Mouse (Mus musculus) kidney, embryonic 15.5 days (tissue): ENCODE measurements at regions not wholly inside any gene's neighbourhood (a gene's known extent, or its start where the extent isn't known, plus 50 kb on each side); places are given as distances from the start of the nearest gene placed in this dataset.

Source experiments
- ATAC-seq: fragments of 200-750 bp; cut with Nextera tagmentation; replicated peaks from 2 replicates; pipeline ENCODE4 v1.8.0; 2017; ENCODE audit warnings: moderate TSS enrichment; ENCODE audit not compliant: low FRiP score
- H3K27ac ChIP-seq: fragments of 300-500 bp; sonication (generic); 2 replicates; pipeline ENCODE4 v1.5.1; 2015; ENCODE audit warnings: mild to moderate bottlenecking, inconsistent platforms
- H3K27me3 ChIP-seq: fragments of 300-500 bp; sonication (generic); 2 replicates; pipeline ENCODE4 v1.6.1; 2015; ENCODE audit warnings: inconsistent platforms
- H3K36me3 ChIP-seq: fragments of 300-500 bp; sonication (generic); 2 replicates; pipeline ENCODE4 v1.6.1; 2015; ENCODE audit warnings: inconsistent platforms
- H3K4me1 ChIP-seq: fragments of 300-500 bp; sonication (generic); 2 replicates; pipeline ENCODE4 v1.6.1; 2015; ENCODE audit warnings: inconsistent platforms
- H3K4me2 ChIP-seq: fragments of 300-500 bp; sonication (generic); 2 replicates; pipeline ENCODE4 v1.6.1; 2015; ENCODE audit warnings: moderate library complexity, mild to moderate bottlenecking, inconsistent platforms
- H3K4me3 ChIP-seq: fragments of 300-500 bp; sonication (generic); replicated peaks from 2 replicates; pipeline ENCODE4 v1.5.1; 2015; ENCODE audit warnings: mild to moderate bottlenecking, inconsistent platforms
- H3K9ac ChIP-seq: fragments of 300-500 bp; sonication (generic); 2 replicates; pipeline ENCODE4 v1.6.1; 2015; ENCODE audit warnings: mild to moderate bottlenecking, inconsistent platforms
- H3K9me3 ChIP-seq: fragments of 300-500 bp; sonication (generic); replicated peaks from 2 replicates; pipeline ENCODE4 v1.6.1; 2016; ENCODE audit warnings: inconsistent platforms
- WGBS: fragments of 180-500 bp; shearing (Covaris S2); methylation state at CpG from one replicate; pipeline ENCODE4 v1.1.7; 2015; ENCODE audit warnings: mixed read lengths; 5-methylcytosine and 5-hydroxymethylcytosine counted together

DNA sequence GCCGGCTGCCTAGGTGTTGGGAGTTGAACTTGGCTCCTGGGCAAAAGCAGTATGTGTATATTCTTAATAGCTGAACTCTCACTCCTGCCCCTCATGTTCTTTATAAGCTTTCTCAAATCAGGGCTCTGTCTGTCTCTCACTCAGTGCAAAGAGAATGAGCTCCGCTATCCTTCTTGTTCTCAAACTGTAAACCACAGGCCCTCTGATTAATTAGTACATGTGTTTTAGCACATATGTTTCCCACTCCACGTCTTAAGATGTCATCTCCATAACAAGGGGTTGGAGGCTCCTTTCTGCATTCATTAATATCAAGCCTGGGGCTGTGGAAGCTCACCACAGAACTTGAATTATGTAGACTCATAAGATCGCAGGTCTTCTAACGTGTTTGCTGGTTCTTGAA, 104.7 kb downstream of the Nsun3 start:
- Histone ChIP-seq H3K36me3 (no peaks in the 10 kb centered on the region), H3K27me3 (no peaks in the 10 kb centered on the region), H3K4me3 (no peak overlapping the region), H3K4me1 (no peaks in the 10 kb centered on the region), H3K9me3 (no peaks in the 10 kb centered on the region), H3K9ac (no peak overlapping the region), H3K27ac (no peak overlapping the region), H3K4me2 (no peak overlapping the region)
- ATAC-seq = no peak
- WGBS = 79% methylated on average over 5 of the region's 5 CpGs

DNA sequence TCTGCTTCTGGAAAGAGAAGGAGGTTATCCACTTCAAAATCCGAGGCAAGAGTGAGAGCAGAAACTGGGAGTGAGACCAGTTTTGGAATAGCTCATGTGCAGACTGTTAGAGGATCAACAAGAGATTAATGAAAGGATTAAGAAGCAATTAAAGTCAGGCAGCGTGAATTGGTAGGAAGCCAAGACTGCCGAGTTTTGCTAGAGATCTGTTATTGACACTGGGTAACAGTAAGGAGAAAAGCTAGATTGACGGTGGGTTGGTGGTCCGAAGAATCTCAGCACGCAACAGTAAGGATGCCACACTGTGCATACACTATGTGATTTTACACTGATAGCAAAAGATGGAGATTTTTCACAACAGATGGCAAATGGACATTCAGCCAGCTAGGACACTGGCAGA, 109.8 kb downstream of the Nsun3 start:
- Histone ChIP-seq H3K36me3 (no peaks in the 10 kb centered on the region), H3K4me3 (no peak overlapping the region), H3K9me3 (no peaks in the 10 kb centered on the region), H3K27me3 (no peaks in the 10 kb centered on the region), H3K27ac (no peak overlapping the region), H3K9ac (no peak overlapping the region), H3K4me1 (no peaks in the 10 kb centered on the region), H3K4me2 (no peak overlapping the region)
- 77% methylated on average over 6 of the region's 6 CpGs for WGBS
- no peak for ATAC-seq

DNA sequence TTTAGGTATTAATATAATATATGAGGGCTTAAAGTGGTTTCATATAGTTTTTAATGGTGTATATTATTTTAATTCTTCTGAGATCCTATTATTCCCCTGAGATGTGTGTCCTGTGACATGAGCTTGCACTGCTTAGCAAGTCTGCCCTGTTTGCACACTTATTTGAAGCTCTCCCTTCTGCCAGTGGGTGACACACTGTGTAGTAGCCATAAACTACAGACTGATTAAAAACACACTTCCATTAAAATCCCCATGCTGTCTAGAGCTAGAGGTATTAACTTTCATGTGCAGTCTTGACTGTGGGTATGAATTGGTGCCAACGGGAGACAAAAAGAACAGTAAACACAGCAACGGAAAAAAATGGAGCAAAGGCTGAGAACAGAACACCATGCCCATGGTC, 129.2 kb downstream of the Nsun3 start:
- no peak for ATAC-seq
- H3K4me3 ChIP-seq = no peak overlapping the region
- WGBS = 82% methylated on average over 2 of the region's 2 CpGs
- no peaks in the 10 kb centered on the region for H3K4me1 ChIP-seq
- no peaks in the 10 kb centered on the region for H3K27me3 ChIP-seq
- no peaks in the 10 kb centered on the region for H3K36me3 ChIP-seq
- no peak overlapping the region for H3K9ac ChIP-seq
- no peaks in the 10 kb centered on the region for H3K9me3 ChIP-seq
- no peak overlapping the region for H3K4me2 ChIP-seq
- H3K27ac ChIP-seq = no peak overlapping the region

DNA sequence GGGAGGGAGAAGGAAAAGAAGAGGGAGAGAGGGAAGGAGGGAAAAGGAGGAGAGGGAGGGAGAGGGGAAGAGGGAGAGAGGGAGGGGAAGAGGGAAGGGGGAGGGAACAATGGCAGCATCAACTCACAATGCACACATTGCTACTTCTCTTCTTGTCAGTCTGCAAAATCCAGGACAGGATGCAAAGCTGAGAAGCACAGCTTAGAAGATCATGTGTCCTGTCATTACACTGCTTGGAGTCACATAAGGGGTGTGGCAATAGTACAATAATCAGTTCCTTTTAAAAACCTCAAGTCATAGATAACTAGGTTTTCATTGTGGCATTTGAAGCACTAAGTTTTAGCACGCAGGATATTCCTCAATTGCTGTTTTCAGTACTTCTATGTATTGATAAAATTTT, 132.2 kb downstream of the Nsun3 start:
- Histone ChIP-seq H3K4me2 (no peak overlapping the region), H3K4me1 (no peaks in the 10 kb centered on the region), H3K36me3 (no peaks in the 10 kb centered on the region), H3K9me3 (no peaks in the 10 kb centered on the region), H3K4me3 (no peak overlapping the region), H3K27ac (no peak overlapping the region), H3K9ac (no peak overlapping the region), H3K27me3 (no peaks in the 10 kb centered on the region)
- ATAC-seq = no peak
- 85% methylated on average over 1 of the region's 1 CpGs for WGBS

DNA sequence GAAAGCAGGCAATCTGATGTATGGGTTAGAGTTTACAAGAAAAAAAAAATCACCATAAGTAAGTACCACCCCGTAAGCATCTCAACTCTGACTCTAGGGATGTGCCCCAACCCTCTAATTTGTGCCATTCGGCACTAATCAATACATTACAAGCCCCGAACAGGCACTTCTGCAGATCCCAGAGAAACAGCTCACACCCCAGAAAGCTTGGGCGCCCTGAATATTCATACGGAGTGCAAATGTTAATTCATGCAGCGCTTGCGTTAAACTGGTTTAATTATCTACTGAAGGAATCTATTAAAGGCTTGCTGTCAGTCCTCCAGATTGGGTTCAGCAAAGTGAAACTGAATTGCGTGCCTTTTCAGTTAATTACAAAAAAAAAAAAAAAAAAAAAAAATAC, 132.8 kb downstream of the Nsun3 start:
- Histone ChIP-seq H3K4me2 (peak overlapping the region; percentile 43), H3K4me1 (no peaks in the 10 kb centered on the region), H3K4me3 (no peak overlapping the region), H3K9me3 (no peaks in the 10 kb centered on the region), H3K9ac (no peak overlapping the region), H3K27ac (no peak overlapping the region), H3K27me3 (no peaks in the 10 kb centered on the region), H3K36me3 (no peaks in the 10 kb centered on the region)
- 0 out of 2 replicates have a peak, but pooled peaks have one; percentile 56 for ATAC-seq
- WGBS = 39% methylated on average over 8 of the region's 8 CpGs

DNA sequence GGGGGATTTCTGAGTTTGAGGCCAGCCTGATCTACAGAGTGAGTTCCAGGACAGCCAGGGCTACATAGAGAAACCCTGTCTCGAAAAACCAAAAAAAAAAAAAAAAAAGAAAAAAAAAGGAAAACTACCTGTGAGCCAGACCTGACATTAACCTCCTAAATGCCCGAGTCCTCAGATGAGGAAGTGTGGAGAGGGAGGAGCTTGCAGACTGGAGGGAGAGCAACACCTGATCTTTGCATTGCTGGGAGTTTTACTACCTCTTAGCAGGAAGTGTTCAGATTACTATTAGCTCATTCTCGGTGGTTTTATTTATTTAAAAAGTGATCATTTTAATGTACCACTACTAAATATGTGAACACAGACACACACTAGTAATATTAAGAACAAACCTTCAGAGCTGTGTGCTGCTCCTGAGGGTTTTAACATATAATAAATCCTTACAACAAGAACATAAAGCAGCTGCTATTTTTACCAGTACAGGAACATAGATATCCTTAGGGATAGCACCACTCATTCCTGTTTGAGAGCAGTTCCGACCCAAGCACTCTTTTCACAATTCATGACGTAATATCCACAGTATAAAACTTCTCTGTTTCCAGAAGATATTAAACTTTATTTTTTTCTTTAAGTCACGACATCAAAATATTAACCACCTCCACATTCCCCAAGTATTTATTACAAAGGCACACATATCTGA, 133.7 kb downstream of the Nsun3 start:
- Histone ChIP-seq H3K27me3 (no peaks in the 10 kb centered on the region), H3K9ac (no peak overlapping the region), H3K4me2 (no peak overlapping the region), H3K27ac (no peak overlapping the region), H3K9me3 (no peaks in the 10 kb centered on the region), H3K4me3 (no peak overlapping the region), H3K4me1 (no peaks in the 10 kb centered on the region), H3K36me3 (no peaks in the 10 kb centered on the region)
- 59% methylated on average over 5 of the region's 6 CpGs for WGBS
- ATAC-seq = no peak

DNA sequence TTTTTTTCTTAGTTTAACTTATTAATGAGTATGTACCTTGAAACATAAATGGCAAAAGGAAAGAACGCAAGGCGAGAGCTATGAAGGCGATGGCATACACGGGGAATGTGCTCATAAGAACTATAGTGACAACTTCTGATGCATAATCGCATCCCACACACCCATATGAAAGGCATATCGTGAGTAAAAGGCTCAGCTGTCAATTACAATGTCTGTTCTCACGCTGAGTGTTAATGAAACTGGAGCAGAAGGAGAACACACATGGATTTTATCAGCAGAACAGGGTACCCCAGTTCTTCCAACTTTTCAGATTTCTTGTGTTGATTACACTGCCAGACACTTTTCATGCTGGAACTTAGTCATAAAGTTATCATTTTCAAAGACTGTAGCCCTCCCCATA, 135.8 kb downstream of the Nsun3 start:
- 90% methylated on average over 7 of the region's 7 CpGs for WGBS
- Histone ChIP-seq H3K27me3 (no peaks in the 10 kb centered on the region), H3K27ac (no peak overlapping the region), H3K36me3 (no peaks in the 10 kb centered on the region), H3K9ac (no peak overlapping the region), H3K4me3 (no peak overlapping the region), H3K4me2 (no peak overlapping the region), H3K4me1 (no peaks in the 10 kb centered on the region), H3K9me3 (no peaks in the 10 kb centered on the region)
- no peak for ATAC-seq

DNA sequence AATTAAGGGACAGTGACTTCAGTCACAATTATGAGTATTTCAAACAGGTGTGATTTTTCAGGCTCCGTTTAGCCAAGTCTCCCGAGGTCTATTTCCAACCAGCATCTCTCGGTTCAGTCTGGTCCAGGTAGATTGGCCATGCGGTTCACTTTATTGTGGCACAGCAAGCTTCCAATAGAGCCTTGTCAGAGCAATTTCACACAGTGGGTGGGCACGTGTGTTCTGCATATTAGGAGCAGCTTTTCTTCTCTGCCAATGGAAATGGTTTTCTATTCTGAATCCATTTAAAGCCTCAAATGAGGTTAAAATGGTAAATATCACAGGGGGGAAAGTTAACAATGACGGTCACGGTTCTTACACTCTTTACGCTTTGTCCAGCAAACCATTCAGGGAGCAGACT, 138.3 kb downstream of the Nsun3 start:
- Histone ChIP-seq H3K27me3 (no peaks in the 10 kb centered on the region), H3K4me3 (no peak overlapping the region), H3K4me1 (no peaks in the 10 kb centered on the region), H3K4me2 (no peak overlapping the region), H3K36me3 (no peaks in the 10 kb centered on the region), H3K9me3 (no peaks in the 10 kb centered on the region), H3K27ac (no peak overlapping the region), H3K9ac (no peak overlapping the region)
- no peak for ATAC-seq
- WGBS = 76% methylated on average over 8 of the region's 8 CpGs

DNA sequence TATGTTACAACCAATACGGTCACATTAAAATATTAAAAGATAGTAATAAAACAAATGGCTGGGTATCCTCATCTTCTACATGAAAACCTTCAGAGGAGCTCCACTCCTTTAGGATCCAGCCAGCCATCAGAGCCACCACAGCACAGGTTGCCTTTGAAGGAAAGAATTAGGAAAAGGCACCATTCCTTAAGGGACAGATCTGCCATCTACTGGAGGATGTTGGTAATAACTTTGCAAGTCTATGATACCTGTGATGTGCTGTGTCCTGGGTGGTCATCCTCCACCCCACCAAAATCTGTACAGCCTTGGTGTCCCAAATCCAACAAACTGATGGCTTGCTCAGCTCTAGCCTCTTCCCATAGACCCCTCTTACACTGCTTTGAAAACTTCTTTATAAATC, 140.5 kb downstream of the Nsun3 start:
- Histone ChIP-seq H3K4me1 (no peaks in the 10 kb centered on the region), H3K4me2 (no peak overlapping the region), H3K27ac (no peak overlapping the region), H3K27me3 (no peaks in the 10 kb centered on the region), H3K9ac (no peak overlapping the region), H3K4me3 (no peak overlapping the region), H3K9me3 (no peaks in the 10 kb centered on the region), H3K36me3 (no peaks in the 10 kb centered on the region)
- ATAC-seq = peak; percentile 65; the same call in 1 of the 2 replicates
- 63% methylated on average over 1 of the region's 1 CpGs for WGBS

DNA sequence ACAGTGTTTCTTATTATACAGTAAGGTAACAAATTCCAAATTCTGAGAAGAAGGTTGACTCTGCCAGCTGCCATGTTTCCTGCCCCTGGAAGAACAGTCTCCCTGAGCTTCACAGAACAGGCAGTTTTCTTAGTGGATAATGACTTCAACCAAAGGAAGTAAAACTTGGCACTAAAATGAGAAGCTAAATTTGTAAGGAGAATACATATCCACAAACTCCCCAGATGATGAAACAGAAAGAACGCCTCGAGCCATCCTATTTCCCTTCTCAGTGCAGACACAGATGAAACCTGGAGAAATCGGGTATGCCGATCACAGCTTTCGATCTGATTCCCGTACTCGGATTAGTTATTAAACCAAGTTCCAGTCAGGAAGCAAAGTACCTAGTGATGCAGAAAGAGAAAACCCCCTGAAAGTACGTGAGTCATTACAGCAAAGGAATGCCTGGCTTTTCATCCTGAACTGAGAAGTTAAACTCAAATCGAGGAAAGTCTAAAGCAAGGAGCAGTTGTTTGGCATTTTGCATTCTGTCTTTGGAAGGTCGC, 143.7 kb downstream of the Nsun3 start:
- Histone ChIP-seq H3K4me3 (no peak overlapping the region), H3K4me1 (no peaks in the 10 kb centered on the region), H3K9ac (no peak overlapping the region), H3K27ac (peak overlapping the region; percentile 78), H3K36me3 (no peaks in the 10 kb centered on the region), H3K4me2 (peak overlapping the region; percentile 36), H3K9me3 (no peaks in the 10 kb centered on the region), H3K27me3 (no peaks in the 10 kb centered on the region)
- WGBS = 63% methylated on average over 10 of the region's 10 CpGs
- ATAC-seq = peak; percentile 78

DNA sequence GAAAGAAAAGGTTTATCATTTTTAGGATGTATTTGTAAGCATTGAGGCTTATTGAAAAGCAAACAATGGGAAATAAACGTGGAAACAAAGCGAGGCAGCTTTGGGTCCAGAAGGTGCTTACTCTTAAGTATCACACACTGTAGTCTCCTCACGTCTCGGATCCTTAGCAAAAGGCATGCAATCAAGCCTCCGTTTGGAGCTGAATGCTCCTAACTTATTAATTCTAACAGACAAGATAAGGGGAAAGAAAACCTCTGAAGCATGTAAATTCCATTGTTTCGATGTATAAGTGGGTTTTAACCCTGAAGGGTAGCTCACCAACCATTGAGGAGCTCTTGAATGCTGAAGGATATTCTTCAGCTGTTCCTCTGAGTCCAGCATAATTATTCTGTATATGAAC, 162.7 kb downstream of the Nsun3 start:
- H3K27ac ChIP-seq = no peak overlapping the region
- ATAC-seq = no peak
- WGBS = 76% methylated on average over 6 of the region's 6 CpGs
- no peaks in the 10 kb centered on the region for H3K4me1 ChIP-seq
- no peak overlapping the region for H3K4me3 ChIP-seq
- no peak overlapping the region for H3K9ac ChIP-seq
- no peaks in the 10 kb centered on the region for H3K27me3 ChIP-seq
- H3K36me3 ChIP-seq = no peaks in the 10 kb centered on the region
- H3K9me3 ChIP-seq = no peaks in the 10 kb centered on the region
- no peak overlapping the region for H3K4me2 ChIP-seq

DNA sequence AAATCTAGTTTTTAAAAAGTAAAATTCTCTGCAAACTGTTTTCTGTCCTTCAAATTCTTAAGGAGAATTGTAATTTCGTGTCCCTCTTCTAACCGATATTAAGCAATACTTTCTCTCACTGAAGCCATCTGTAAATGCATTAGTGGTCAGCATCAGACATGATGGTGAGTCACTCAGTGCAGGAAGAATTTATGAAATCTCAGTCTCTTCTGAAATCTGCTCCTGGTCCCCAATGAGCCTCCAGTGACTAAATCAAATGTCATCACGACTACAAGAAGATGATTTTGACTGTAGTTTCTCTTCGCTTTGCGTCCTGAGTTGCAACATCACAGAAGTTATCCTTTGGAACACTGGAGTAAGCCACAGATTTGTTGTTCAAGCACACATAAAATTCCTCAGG, 175.7 kb downstream of the Nsun3 start:
- Histone ChIP-seq H3K4me2 (no peak overlapping the region), H3K27ac (no peak overlapping the region), H3K4me1 (no peaks in the 10 kb centered on the region), H3K9me3 (no peaks in the 10 kb centered on the region), H3K4me3 (no peak overlapping the region), H3K36me3 (no peaks in the 10 kb centered on the region), H3K27me3 (no peaks in the 10 kb centered on the region), H3K9ac (no peak overlapping the region)
- no peak for ATAC-seq
- WGBS = 90% methylated on average over 5 of the region's 5 CpGs

DNA sequence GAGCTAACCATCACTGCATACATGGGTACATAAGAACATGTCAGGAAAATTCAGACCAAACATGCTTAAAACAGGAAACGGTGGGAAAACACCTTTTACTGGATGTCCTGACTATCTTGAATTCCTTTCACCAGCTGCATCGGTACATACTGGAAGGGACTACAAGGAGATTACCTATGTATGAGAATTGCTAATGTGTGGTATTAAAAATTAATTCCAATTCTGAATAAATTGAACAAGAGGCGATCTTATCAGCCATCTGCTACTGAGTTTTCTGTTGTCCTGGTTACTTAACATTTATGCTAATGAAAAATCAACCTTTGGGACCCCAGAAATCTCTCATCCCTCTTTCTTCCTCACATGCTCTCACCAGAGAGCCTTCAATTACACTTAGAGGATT, 178.0 kb downstream of the Nsun3 start:
- Histone ChIP-seq H3K9ac (no peak overlapping the region), H3K27me3 (no peaks in the 10 kb centered on the region), H3K9me3 (no peaks in the 10 kb centered on the region), H3K36me3 (no peaks in the 10 kb centered on the region), H3K4me1 (no peaks in the 10 kb centered on the region), H3K27ac (no peak overlapping the region), H3K4me2 (no peak overlapping the region), H3K4me3 (no peak overlapping the region)
- ATAC-seq = no peak
- 78% methylated on average over 3 of the region's 3 CpGs for WGBS
